Mouse (Mus musculus) thymus, adult 2 months (tissue): ENCODE data around the gene Pih1d1.

Experiments
- CTCF ChIP-seq: fragments of 200-500 bp; IDR thresholded peaks from 2 replicates; pipeline ENCODE4 v1.5.1; 2012; ENCODE audit warnings: mild to moderate bottlenecking, control low read depth, low read length, moderate library complexity, borderline replicate concordance; ENCODE audit not compliant: control insufficient read depth, poor library complexity, insufficient read depth; ENCODE audit errors: extremely low read depth
- POLR2A ChIP-seq: fragments of 200-500 bp; IDR thresholded peaks from 2 replicates; pipeline ENCODE4 v1.6.1; 2012; ENCODE audit warnings: mild to moderate bottlenecking, low read length, control low read depth, moderate library complexity; ENCODE audit not compliant: control insufficient read depth, poor library complexity, insufficient read depth; ENCODE audit errors: extremely low read depth

DNA sequence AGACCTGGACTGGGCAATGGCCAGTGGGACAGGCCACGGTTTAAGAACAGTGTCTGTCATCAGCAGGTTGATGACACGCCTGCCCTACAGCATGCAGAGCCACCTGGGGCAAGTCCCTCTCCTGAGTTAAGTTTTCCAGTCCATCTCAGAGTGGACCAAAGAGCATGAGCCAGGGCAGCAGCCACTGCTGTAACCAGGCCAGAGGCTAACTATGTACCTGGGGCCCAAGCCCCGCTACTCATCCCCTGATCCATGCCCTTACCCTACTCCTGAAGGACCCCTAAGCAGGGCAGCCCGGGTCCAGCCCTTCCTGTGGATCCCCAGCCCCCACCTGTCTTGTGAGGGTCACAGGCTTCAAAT is 42.1 kb downstream of the Pih1d1 start:
- TF ChIP-seq POLR2A: no peak
- no peak for TF ChIP-seq CTCF
